Mouse (Mus musculus) Muller cell, postnatal 12 days (primary cell): ENCODE data around the gene Phf13.

Experiments used
- DNase-seq: peaks from one replicate; pipeline ENCODE4 v3.0.0-alpha.2; 2015; ENCODE audit errors: inconsistent ontology term

The Phf13 gene

GRCm38 (mm10) chr4:151948497-151949471, 47.3 kb downstream of the Phf13 start:
- DNase-seq = no peak

GRCm38 (mm10) chr4:151946211-151946610, 49.8 kb downstream of the Phf13 start:
- DNase-seq = no peak
